Mouse (Mus musculus) bone marrow macrophage, adult 2 months (primary cell): Measurements from ENCODE around the gene Ttc21a. TPM values are rescaled to one million over a fixed set of nuclear protein-coding genes. Genes with fewer than 3 reads are reported as not detected.

Experiments used
- H3K27ac ChIP-seq: 2 replicates; pipeline ENCODE4 v1.5.1; 2012; ENCODE audit warnings: low read depth, low read length; ENCODE audit not compliant: insufficient read depth
- H3K4me1 ChIP-seq: 2 replicates; pipeline ENCODE4 v1.6.1; 2012; ENCODE audit warnings: low read length; ENCODE audit not compliant: control insufficient read depth, insufficient read depth
- H3K4me3 ChIP-seq: 2 replicates; pipeline ENCODE4 v1.5.1; 2012; ENCODE audit warnings: mild to moderate bottlenecking, low read length, moderate library complexity; ENCODE audit not compliant: insufficient read depth
- CTCF ChIP-seq: IDR thresholded peaks from 2 replicates; pipeline ENCODE4 v1.5.1; 2012; ENCODE audit warnings: low read depth, mild to moderate bottlenecking, low read length, moderate library complexity
- POLR2A ChIP-seq: IDR thresholded peaks from 2 replicates; pipeline ENCODE4 v1.6.1; 2012; ENCODE audit warnings: mild to moderate bottlenecking, low read depth, low read length, borderline replicate concordance
- polyA plus RNA-seq: library from polyadenylated mRNA; stranded (reverse); fragments of >200 nt; gene quantifications from 2 replicates; pipeline ENCODE4 v1.2.4, GENCODE M21; 2012; ENCODE audit not compliant: missing spikeins, insufficient read depth, insufficient read length

The Ttc21a gene
- polyA plus RNA-seq, 1 experiment = 0.27 TPM

DNA sequence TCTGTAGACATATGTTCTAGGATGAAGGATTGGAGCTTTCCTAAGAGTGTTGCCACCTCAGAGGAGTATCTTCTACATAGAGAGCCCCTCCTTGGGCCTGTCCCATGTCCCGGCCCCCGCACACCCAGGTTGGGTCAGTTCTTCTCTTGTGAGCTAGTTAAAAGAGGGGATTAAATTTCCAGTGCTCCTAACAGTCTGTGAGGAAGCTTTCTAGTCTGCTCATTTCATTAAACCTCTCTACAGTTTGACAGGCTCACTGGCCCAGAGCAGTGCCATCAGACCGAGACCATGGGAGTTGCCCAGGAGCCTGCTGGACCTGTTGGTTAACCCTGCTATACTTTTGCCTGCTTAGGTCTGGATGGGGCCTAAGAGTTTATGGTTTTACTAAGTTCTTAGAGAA lies 28.7 kb upstream of the Ttc21a start:
- Histone ChIP-seq H3K27ac (no peak overlapping the region), H3K4me3 (no peak overlapping the region), H3K4me1 (peaks cover 2% of the 10 kb centered on the region; the same call in 1 of the 2 replicates)
- TF ChIP-seq CTCF (no peak), POLR2A (no peak)

DNA sequence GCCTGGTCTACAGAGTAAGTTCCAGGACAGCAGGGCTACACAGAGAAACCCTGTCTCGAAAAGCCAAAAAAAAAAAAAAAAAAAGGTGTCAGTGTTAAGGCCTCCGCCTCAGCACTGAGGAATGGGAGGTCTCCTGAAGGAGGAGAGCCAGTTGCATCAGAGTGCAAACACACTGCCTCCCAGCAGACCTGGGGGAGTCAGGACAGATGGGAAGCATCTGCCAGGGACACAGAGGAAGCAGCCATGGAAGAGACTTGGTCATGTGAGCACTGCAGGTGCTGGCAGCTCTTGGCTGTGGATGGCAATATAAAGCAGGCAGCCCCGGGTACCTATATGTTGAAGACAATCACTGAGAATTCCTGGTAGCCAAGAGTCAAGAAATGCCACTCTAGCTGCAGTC lies 27.5 kb upstream of the Ttc21a start:
- H3K4me3 ChIP-seq = no peak overlapping the region
- TF ChIP-seq CTCF = no peak
- no peak for TF ChIP-seq POLR2A
- H3K27ac ChIP-seq = no peak overlapping the region
- H3K4me1 ChIP-seq = no peaks in the 10 kb centered on the region

DNA sequence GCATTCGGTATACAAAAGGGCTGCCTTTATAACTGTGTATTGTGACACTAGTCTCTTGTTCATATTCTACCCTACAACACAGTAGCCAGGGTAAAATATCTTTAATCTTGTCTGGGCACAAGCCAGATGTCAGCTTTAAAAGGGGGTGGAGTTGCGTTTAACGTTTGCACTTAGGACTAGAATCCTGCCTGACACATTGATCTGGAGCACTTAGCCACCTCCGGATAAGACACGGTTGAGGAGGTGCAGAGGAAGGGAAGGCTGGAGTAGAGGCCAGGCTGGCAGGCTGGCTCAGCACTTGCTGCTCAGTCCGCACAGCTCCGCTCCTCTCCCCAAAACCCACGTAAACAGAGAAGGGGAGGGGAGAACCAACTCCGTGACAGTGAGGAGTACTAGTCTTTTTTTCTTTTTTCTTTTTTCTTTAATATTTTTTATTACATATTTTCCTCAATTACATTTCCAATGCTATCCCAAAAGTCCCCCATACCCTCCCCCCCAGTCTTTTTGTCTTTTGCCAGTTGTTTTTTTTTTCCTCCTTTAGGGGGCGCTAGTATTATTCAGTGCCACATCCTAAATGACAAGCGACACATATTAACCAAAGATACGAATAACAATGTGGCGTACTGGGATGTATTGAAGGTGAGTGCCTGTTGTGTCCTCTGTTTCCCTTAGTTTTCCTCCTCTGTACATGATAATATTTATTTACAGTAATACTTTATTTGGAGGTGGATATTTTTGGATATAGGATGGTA lies 24.1 kb upstream of the Ttc21a start:
- no peak for TF ChIP-seq POLR2A
- TF ChIP-seq CTCF = no peak
- Histone ChIP-seq H3K27ac (no peak overlapping the region), H3K4me1 (no peaks in the 10 kb centered on the region), H3K4me3 (no peak overlapping the region)

DNA sequence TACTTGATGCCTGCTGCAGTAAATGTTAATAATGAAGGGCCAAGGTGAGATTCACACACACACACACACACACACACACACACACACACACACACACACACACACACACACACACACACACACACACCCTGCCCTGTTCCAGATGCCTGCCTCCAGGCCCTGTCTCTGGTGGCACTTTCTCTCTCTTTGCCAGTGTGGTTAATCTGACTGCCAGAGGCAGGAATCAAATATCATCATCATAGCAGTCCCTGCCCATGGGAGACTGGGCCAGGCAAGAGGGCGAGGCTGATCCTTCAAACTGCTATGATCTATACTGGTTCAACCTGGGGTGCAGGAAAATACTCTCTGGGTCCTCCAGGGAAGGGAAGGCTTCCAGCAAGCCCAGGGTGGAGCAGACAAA lies 17.5 kb upstream of the Ttc21a start:
- TF ChIP-seq POLR2A (no peak), CTCF (no peak)
- H3K27ac ChIP-seq = no peak overlapping the region
- H3K4me1 ChIP-seq = peaks cover 6% of the 10 kb centered on the region
- H3K4me3 ChIP-seq = no peak overlapping the region

DNA sequence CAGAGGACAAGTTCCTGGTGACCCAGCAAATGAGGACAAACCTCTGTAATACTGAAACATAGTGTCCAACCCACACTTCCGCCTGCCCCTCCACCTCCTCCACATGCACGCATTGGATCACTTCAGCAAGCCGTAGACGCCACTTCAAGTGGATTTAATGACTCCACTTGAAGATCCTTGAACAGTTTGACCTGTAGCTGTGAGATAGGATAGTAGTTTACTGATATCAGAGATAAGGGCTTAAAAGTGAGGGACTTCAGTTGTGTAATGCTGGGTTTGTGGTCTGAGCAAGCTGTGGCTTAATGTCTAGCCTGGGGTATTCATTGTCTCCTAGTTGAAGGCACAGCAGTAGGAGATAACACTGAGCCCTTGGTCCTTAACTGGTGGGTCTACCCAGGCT lies 13.9 kb upstream of the Ttc21a start:
- TF ChIP-seq POLR2A = no peak
- TF ChIP-seq CTCF = no peak
- H3K4me1 ChIP-seq = peaks cover 22% of the 10 kb centered on the region
- no peak overlapping the region for H3K4me3 ChIP-seq
- H3K27ac ChIP-seq = no peak overlapping the region

DNA sequence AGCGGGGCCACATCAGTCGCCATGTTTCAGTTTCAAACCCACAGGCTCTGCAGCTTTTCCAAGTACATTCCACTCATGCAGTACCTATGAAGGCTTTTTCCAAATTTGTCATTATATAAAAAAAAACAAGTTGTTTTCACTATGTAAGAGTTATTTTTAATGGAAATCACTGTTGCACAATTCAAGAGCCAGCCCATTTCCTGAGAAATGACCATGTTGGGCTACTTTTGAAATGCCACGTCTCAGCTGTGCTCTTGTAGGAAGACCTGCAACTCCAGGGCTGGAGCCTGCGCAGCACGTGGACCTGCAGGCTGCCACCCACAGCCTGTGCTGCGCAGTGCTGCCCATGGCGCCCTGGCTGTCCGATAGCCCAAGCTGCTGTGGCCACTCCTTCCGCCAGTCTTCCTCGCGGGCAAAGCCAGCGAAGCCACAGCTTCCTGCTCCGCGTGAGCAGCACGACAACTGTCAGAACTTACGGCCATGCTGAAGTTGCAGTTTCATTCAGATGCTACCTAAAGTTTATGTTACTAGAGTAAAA lies 12.2 kb upstream of the Ttc21a start:
- peak overlapping the region; percentile 82 for H3K27ac ChIP-seq
- H3K4me1 ChIP-seq = peaks cover 22% of the 10 kb centered on the region
- no peak overlapping the region; the same call in 1 of the 2 replicates for H3K4me3 ChIP-seq
- TF ChIP-seq CTCF (no peak), POLR2A (no peak)

DNA sequence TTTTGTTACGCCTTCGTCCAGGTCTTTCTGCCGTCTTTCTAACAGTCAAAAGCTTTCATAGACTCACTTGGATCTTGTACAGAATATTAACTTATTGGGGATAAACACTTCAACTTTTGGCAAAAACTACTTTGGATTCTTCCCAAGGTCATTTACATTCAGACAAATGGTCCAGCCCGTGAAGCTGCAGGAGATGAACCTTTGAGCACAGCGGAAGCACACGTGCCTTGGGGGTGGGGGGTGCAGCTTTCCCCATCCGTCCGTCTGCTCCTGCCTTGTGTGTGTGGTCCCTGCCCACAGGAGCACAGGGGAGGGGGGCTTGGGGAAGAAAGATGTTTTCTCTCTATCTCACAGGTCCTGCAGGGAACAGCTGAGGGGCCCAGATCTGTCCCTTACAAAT lies 11.7 kb upstream of the Ttc21a start:
- TF ChIP-seq POLR2A = no peak
- no peak for TF ChIP-seq CTCF
- peak overlapping the region; percentile 3; the same call in 1 of the 2 replicates for H3K4me3 ChIP-seq
- peaks cover 22% of the 10 kb centered on the region for H3K4me1 ChIP-seq
- H3K27ac ChIP-seq = peak overlapping the region; percentile 82

DNA sequence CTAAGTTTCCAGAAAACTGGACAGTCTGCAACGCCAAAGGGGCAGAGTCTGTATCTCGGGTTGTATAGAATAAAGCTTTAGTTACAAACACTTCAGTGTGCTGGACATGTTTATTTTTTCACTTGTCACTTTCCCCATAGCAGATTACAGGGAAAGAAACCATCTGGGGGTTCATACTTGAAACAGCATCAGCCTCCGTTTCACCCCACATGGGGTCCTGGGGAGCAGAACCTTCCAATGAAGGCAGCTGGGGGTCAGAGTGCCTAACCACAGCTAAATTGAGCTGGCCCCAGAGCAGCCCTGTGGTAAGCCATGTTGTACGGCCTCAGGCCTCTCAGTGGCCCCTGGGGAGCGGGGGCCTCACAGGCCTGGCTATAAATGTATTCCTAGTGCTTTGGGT lies 10.9 kb upstream of the Ttc21a start:
- Histone ChIP-seq H3K4me3 (no peak overlapping the region), H3K27ac (no peak overlapping the region), H3K4me1 (peaks cover 22% of the 10 kb centered on the region)
- no peak for TF ChIP-seq CTCF

DNA sequence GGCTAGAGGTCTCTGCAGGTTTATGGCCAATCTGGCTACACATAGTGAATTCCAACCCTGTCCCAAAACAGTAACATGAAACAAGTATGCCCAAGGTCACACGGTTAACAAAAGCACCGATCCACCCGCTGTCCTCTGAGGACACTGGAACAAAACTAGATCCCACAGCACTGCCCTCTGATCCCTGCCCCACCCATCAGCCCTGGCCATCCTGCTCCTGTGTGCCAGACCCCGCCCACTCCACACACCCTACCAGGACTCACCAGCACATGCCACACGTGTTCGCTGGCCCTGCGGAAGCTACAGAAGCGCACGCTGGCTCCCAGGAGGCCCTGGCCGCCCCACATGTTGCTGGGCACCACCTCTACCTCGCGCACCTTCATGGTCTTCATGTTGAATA lies 5.0 kb upstream of the Ttc21a start:
- no peak overlapping the region for H3K4me3 ChIP-seq
- H3K27ac ChIP-seq = no peak overlapping the region
- no peak for TF ChIP-seq CTCF
- TF ChIP-seq POLR2A = no peak
- peaks cover 6% of the 10 kb centered on the region for H3K4me1 ChIP-seq

DNA sequence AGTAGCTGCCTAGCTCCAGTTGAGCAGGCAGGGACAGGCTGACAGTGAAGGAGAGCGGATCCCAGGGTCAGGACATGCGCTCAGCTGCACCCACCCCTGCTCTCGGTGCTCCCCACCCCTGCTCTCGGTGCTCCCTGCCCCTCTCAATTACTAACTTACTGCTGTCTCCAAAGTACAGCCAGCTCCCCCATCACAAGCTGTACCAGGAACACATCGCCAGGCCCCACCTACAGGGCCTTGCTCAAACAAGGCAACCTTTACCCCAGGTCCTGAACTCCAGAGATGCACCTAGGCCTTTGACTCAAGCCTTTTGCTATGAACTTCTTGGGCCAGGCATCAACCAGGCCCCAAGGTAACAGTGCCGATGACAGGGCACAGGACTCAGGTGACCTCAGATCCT lies 3.7 kb upstream of the Ttc21a start:
- H3K4me1 ChIP-seq = peaks cover 18% of the 10 kb centered on the region
- no peak overlapping the region for H3K27ac ChIP-seq
- TF ChIP-seq CTCF (no peak), POLR2A (no peak)
- H3K4me3 ChIP-seq = no peak overlapping the region

DNA sequence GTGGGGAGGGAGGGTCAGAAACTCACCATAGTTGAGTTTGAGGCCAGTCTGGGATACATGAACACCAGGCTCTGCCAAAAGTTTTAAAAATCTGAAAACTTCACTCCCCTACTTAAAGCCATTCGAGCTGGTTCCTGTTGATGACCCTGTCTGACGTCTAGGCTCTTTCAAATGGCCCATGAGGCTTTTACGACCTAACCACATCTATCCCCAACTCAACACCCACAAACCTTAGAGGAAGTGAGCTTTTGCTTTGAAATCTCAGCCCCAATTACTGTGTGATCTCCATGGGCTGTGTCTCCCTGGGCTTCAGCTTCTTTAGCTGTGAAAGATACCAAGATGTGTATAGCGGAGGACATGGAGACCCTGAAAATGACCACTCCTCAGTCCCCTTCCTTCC lies 1.1 kb downstream of the Ttc21a start:
- no peak for TF ChIP-seq CTCF
- TF ChIP-seq POLR2A = no peak
- Histone ChIP-seq H3K4me1 (peaks cover 28% of the 10 kb centered on the region), H3K4me3 (no peak overlapping the region), H3K27ac (no peak overlapping the region)
